Mouse (Mus musculus): ENCODE results near the gene Gm14851. TPM values are rescaled to one million over a fixed set of nuclear protein-coding genes. Genes with fewer than 3 reads are reported as not detected.

Gm14851 gene
- not detected in 2 replicates for polyA plus RNA-seq (2015; fragmentation: Nextera tagmentation; extraction: Ambion mirVana)

GRCm38 (mm10) chr8:21095950-21096349 is at the start of gene Gm14851:
Gm14851 (minus strand) TSS chr8:21096050.

GRCm38 (mm10) chr8:21134342-21134741 is 38.5 kb upstream of the Gm14851 start, which contains the start of gene Defa30:
Defa30 (plus strand) TSS chr8:21134642.

GRCm38 (mm10) chr8:21084142-21084541 is 11.7 kb downstream of the Gm14851 start, which contains the start of gene Defa25:
Defa25 (plus strand) TSS chr8:21084442.

GRCm38 (mm10) chr8:21064738-21065137 is 31.1 kb downstream of the Gm14851 start, which contains the start of gene Defa35:
Defa35 (plus strand) TSS chr8:21065038.

GRCm38 (mm10) chr8:21054747-21055146 is 41.1 kb downstream of the Gm14851 start, which contains the start of gene Defa23:
Defa23 (plus strand) TSS chr8:21055047.

Other genes starting within 250 kb of the Gm14851 start
- gene Defb33, start 203.4 kb downstream of the Gm14851 start, polyA plus RNA-seq (2015; fragmentation: Nextera tagmentation; extraction: Ambion mirVana) = not detected in 2 replicates
- not detected in 2 replicates for gene Gm15056, start 193.4 kb downstream of the Gm14851 start, polyA plus RNA-seq (2015; fragmentation: Nextera tagmentation; extraction: Ambion mirVana)
- gene Gm6040, start 174.0 kb downstream of the Gm14851 start, polyA plus RNA-seq (2015; fragmentation: Nextera tagmentation; extraction: Ambion mirVana) = not detected in 2 replicates
- not detected in 2 replicates for gene AY761185, start 151.3 kb downstream of the Gm14851 start, polyA plus RNA-seq (2015; fragmentation: Nextera tagmentation; extraction: Ambion mirVana)
- not detected in 2 replicates for gene Defa21, start 70.5 kb downstream of the Gm14851 start, polyA plus RNA-seq (2015; fragmentation: Nextera tagmentation; extraction: Ambion mirVana)
- not detected in 2 replicates for gene Defa23, start 41.0 kb downstream of the Gm14851 start, polyA plus RNA-seq (2015; fragmentation: Nextera tagmentation; extraction: Ambion mirVana)
- gene Defa35, start 31.0 kb downstream of the Gm14851 start, polyA plus RNA-seq (2015; fragmentation: Nextera tagmentation; extraction: Ambion mirVana) = not detected in 2 replicates
- gene Defa25, start 11.6 kb downstream of the Gm14851 start, polyA plus RNA-seq (2015; fragmentation: Nextera tagmentation; extraction: Ambion mirVana) = not detected in 2 replicates
- not detected in 2 replicates for gene Defa30, start 38.6 kb upstream of the Gm14851 start, polyA plus RNA-seq (2015; fragmentation: Nextera tagmentation; extraction: Ambion mirVana)
- gene Defa22, start 66.2 kb upstream of the Gm14851 start, polyA plus RNA-seq (2015; fragmentation: Nextera tagmentation; extraction: Ambion mirVana) = not detected in 2 replicates
- not detected in 2 replicates for gene Defa31, start 95.6 kb upstream of the Gm14851 start, polyA plus RNA-seq (2015; fragmentation: Nextera tagmentation; extraction: Ambion mirVana)
- gene Gm15293, start 105.5 kb upstream of the Gm14851 start, polyA plus RNA-seq (2015; fragmentation: Nextera tagmentation; extraction: Ambion mirVana) = not detected in 2 replicates
- gene Gm15292, start 153.7 kb upstream of the Gm14851 start, polyA plus RNA-seq (2015; fragmentation: Nextera tagmentation; extraction: Ambion mirVana) = not detected in 2 replicates
- gene Defa27, start 219.5 kb upstream of the Gm14851 start, polyA plus RNA-seq (2015; fragmentation: Nextera tagmentation; extraction: Ambion mirVana) = not detected in 2 replicates
- gene Defa29, start 231.0 kb upstream of the Gm14851 start, polyA plus RNA-seq (2015; fragmentation: Nextera tagmentation; extraction: Ambion mirVana) = not detected in 2 replicates

Data from neural tube, postnatal 0 days (tissue).